Mouse (Mus musculus) kidney, embryonic 14.5 days (tissue): ENCODE measurements around the gene Rnpep. TPM values are rescaled to one million over a fixed set of nuclear protein-coding genes. Genes with fewer than 3 reads are reported as not detected.

Experiments used
- ATAC-seq: fragments of 200-750 bp; cut with Nextera tagmentation; 2 replicates; pipeline ENCODE4 v1.8.0; 2017; ENCODE audit warnings: moderate number of reproducible peaks, mild to moderate bottlenecking, moderate TSS enrichment, moderate library complexity; ENCODE audit not compliant: low FRiP score, low TSS enrichment
- H3K27ac ChIP-seq: fragments of 300-500 bp; sonication (generic); 2 replicates; pipeline ENCODE4 v1.5.1; 2014; ENCODE audit warnings: low read depth, mild to moderate bottlenecking, low read length, moderate library complexity, mixed read lengths
- H3K27me3 ChIP-seq: fragments of 300-500 bp; sonication (generic); 2 replicates; pipeline ENCODE4 v1.6.1; 2014; ENCODE audit warnings: mild to moderate bottlenecking, low read length; ENCODE audit not compliant: control insufficient read depth, insufficient read depth
- H3K36me3 ChIP-seq: fragments of 300-500 bp; sonication (generic); 2 replicates; pipeline ENCODE4 v1.6.1; 2014; ENCODE audit warnings: low read length, mixed read lengths; ENCODE audit not compliant: control insufficient read depth, insufficient read depth
- H3K4me1 ChIP-seq: fragments of 300-500 bp; sonication (generic); 2 replicates; pipeline ENCODE4 v1.6.1; 2014; ENCODE audit warnings: low read length, mixed read lengths; ENCODE audit not compliant: control insufficient read depth, insufficient read depth
- H3K4me2 ChIP-seq: fragments of 300-500 bp; sonication (generic); replicated peaks from 2 replicates; pipeline ENCODE4 v1.6.1; 2014; ENCODE audit warnings: low read depth, mild to moderate bottlenecking, low read length
- H3K4me3 ChIP-seq: fragments of 300-500 bp; sonication (generic); 2 replicates; pipeline ENCODE4 v1.5.1; 2014; ENCODE audit warnings: mild to moderate bottlenecking, low read length
- H3K9ac ChIP-seq: fragments of 300-500 bp; sonication (generic); 2 replicates; pipeline ENCODE4 v1.6.1; 2014; ENCODE audit warnings: low read depth, mild to moderate bottlenecking, low read length, moderate library complexity
- H3K9me3 ChIP-seq: fragments of 300-500 bp; sonication (generic); 2 replicates; pipeline ENCODE4 v1.6.1; 2016; ENCODE audit warnings: low read length; ENCODE audit not compliant: control insufficient read depth
- WGBS: fragments of 180-500 bp; shearing (Covaris S2); extraction: QIAGEN DNeasy Blood & Tissue Kit; methylation state at CpG from one replicate; pipeline ENCODE4 v1.1.7; 2014; 5-methylcytosine and 5-hydroxymethylcytosine counted together
- polyA plus RNA-seq: library from polyadenylated mRNA; unstranded; fragments of >200 nt; fragmentation: Nextera tagmentation; extraction: Ambion mirVana; gene quantifications from 2 replicates; pipeline ENCODE4 v1.2.1, GENCODE M21; 2014

Rnpep gene
- polyA plus RNA-seq, 1 experiment from 2014 or later = 86.8 TPM

GRCm38 (mm10) chr1:135290908-135291307 lies 7.0 kb upstream of the Rnpep start:
- Histone ChIP-seq H3K9ac (no peak overlapping the region), H3K27me3 (no peaks in the 10 kb centered on the region), H3K27ac (no peak overlapping the region), H3K9me3 (no peaks in the 10 kb centered on the region), H3K4me2 (no peak overlapping the region), H3K4me1 (no peaks in the 10 kb centered on the region), H3K36me3 (peaks cover 12% of the 10 kb centered on the region; the same call in 1 of the 2 replicates), H3K4me3 (no peak overlapping the region)
- 78% methylated on average over 5 of the region's 5 CpGs for whole genome bisulfite sequencing
- no peak for ATAC-seq

GRCm38 (mm10) chr1:135286311-135286710 lies 2.4 kb upstream of the Rnpep start:
- H3K4me1 ChIP-seq = no peaks in the 10 kb centered on the region
- H3K9ac ChIP-seq = no peak overlapping the region
- H3K36me3 ChIP-seq = no peaks in the 10 kb centered on the region
- no peaks in the 10 kb centered on the region for H3K27me3 ChIP-seq
- no peak overlapping the region for H3K4me2 ChIP-seq
- no peaks in the 10 kb centered on the region for H3K9me3 ChIP-seq
- 65% methylated on average over 2 of the region's 2 CpGs for WGBS
- no peak overlapping the region for H3K27ac ChIP-seq
- H3K4me3 ChIP-seq = no peak overlapping the region
- no peak for ATAC-seq

- H3K9me3 ChIP-seq = no peaks in the 10 kb centered on the region
- no peaks in the 10 kb centered on the region for H3K4me1 ChIP-seq
- H3K4me3 ChIP-seq = peak overlapping the region; percentile 76
- H3K4me2 ChIP-seq = peak overlapping the region; percentile 58
- H3K27me3 ChIP-seq = no peaks in the 10 kb centered on the region
- H3K27ac ChIP-seq = peak overlapping the region; percentile 21; the same call in 1 of the 2 replicates
- peak; percentile 74 for ATAC-seq
- peaks cover 6% of the 10 kb centered on the region; the same call in 1 of the 2 replicates for H3K36me3 ChIP-seq
- peak overlapping the region; percentile 83 for H3K9ac ChIP-seq
- under 1% methylated on average over 48 of the region's 48 CpGs for WGBS
These were observed 528 bp downstream of the Rnpep start for GRCm38 (mm10) chr1:135283287-135283825.

- ATAC-seq = no peak
- 36% methylated on average over 13 of the region's 13 CpGs for WGBS
These were observed 1.2 kb downstream of the Rnpep start for GRCm38 (mm10) chr1:135282536-135283286.

GRCm38 (mm10) chr1:135281841-135282240 lies 2.0 kb downstream of the Rnpep start:
- Histone ChIP-seq H3K4me3 (no peak overlapping the region), H3K4me2 (no peak overlapping the region), H3K27me3 (no peaks in the 10 kb centered on the region), H3K4me1 (no peaks in the 10 kb centered on the region), H3K27ac (no peak overlapping the region), H3K36me3 (peaks cover 21% of the 10 kb centered on the region), H3K9me3 (no peaks in the 10 kb centered on the region), H3K9ac (no peak overlapping the region)
- WGBS = 96% methylated on average over 17 of the region's 17 CpGs
- no peak for ATAC-seq

More at GRCm38 (mm10) chr1:135282536-135283286, 1.2 kb downstream of the Rnpep start:
- Histone ChIP-seq H3K4me1 (no peaks in the 10 kb centered on the region), H3K4me2 (peak overlapping the region; percentile 58), H3K36me3 (peaks cover 12% of the 10 kb centered on the region), H3K9ac (peak overlapping the region; percentile 83), H3K4me3 (peak overlapping the region; percentile 76), H3K27me3 (no peaks in the 10 kb centered on the region), H3K27ac (peak overlapping the region; percentile 21; the same call in 1 of the 2 replicates), H3K9me3 (no peaks in the 10 kb centered on the region)

GRCm38 (mm10) chr1:135280646-135281045 lies 3.2 kb downstream of the Rnpep start:
- H3K4me2 ChIP-seq = no peak overlapping the region
- no peak overlapping the region for H3K27ac ChIP-seq
- no peak overlapping the region for H3K9ac ChIP-seq
- H3K27me3 ChIP-seq = no peaks in the 10 kb centered on the region
- no peaks in the 10 kb centered on the region for H3K4me1 ChIP-seq
- no peak for ATAC-seq
- 82% methylated on average over 9 of the region's 9 CpGs for WGBS
- H3K9me3 ChIP-seq = no peaks in the 10 kb centered on the region
- no peak overlapping the region for H3K4me3 ChIP-seq
- peaks cover 30% of the 10 kb centered on the region for H3K36me3 ChIP-seq

GRCm38 (mm10) chr1:135271371-135271770 lies 12.5 kb downstream of the Rnpep start:
- Histone ChIP-seq H3K9ac (no peak overlapping the region), H3K4me2 (no peak overlapping the region), H3K4me3 (no peak overlapping the region), H3K27ac (no peak overlapping the region), H3K36me3 (peaks cover 27% of the 10 kb centered on the region; the same call in 1 of the 2 replicates), H3K27me3 (no peaks in the 10 kb centered on the region), H3K9me3 (no peaks in the 10 kb centered on the region), H3K4me1 (no peaks in the 10 kb centered on the region)
- 90% methylated on average over 9 of the region's 9 CpGs for WGBS
- no peak for ATAC-seq

- WGBS = 76% methylated on average over 10 of the region's 10 CpGs
- H3K4me3 ChIP-seq = no peak overlapping the region
- no peak for ATAC-seq
- H3K9me3 ChIP-seq = no peaks in the 10 kb centered on the region
- H3K4me2 ChIP-seq = no peak overlapping the region
- H3K9ac ChIP-seq = no peak overlapping the region
- no peaks in the 10 kb centered on the region for H3K4me1 ChIP-seq
- H3K27ac ChIP-seq = no peak overlapping the region
- no peaks in the 10 kb centered on the region for H3K27me3 ChIP-seq
- H3K36me3 ChIP-seq = peaks cover 41% of the 10 kb centered on the region; the same call in 1 of the 2 replicates
These were observed 16.0 kb downstream of the Rnpep start for GRCm38 (mm10) chr1:135267663-135268446.
